Mouse (Mus musculus) spleen, adult 10 weeks (tissue): ENCODE data around the gene Map2. TPM values are rescaled to one million over a fixed set of nuclear protein-coding genes. Genes with fewer than 3 reads are reported as not detected.

Experiments used
- polyA plus RNA-seq: library from polyadenylated mRNA; stranded (reverse); fragments of 350-450 nt; fragmentation: Illumina TruSeq; extraction: RNeasy Lipid Tissue Mini Kit (QIAGEN cat#74804); gene quantifications from one replicate; pipeline ENCODE4 v1.2.3, GENCODE M21; 2015; ENCODE audit warnings: low replicate concordance; ENCODE audit not compliant: insufficient read depth

Map2 gene
- 3.1 TPM for polyA plus RNA-seq

GRCm38 (mm10) chr1:66175041-66175665 is at the start of gene Map2:
TSS of gene Map2 (plus strand) at chr1:66175273.

GRCm38 (mm10) chr1:66467821-66468703 is 293.0 kb downstream of the Map2 start, which contains the start of gene Unc80:
TSS of gene Unc80 (plus strand) at chr1:66468367.

Other genes starting within 250 kb of the Map2 start
- not detected for gene Crygf, start 248.8 kb upstream of the Map2 start, polyA plus RNA-seq